Mouse (Mus musculus) liver, embryonic 11.5 days (tissue): ENCODE data around the gene Tmed6. TPM values are rescaled to one million over a fixed set of nuclear protein-coding genes. Genes with fewer than 3 reads are reported as not detected.

Experiments
- ATAC-seq: fragments of 200-750 bp; cut with Nextera tagmentation; replicated peaks from 2 replicates; pipeline ENCODE4 v1.8.0; 2017; ENCODE audit warnings: moderate number of reproducible peaks, mild to moderate bottlenecking, moderate TSS enrichment, moderate library complexity; ENCODE audit not compliant: low FRiP score
- DNase-seq: peaks from one replicate; pipeline ENCODE4 v3.0.0-alpha.2; 2017; ENCODE audit warnings: low spot score
- H3K27ac ChIP-seq: fragments of 300-500 bp; sonication (generic); 2 replicates; pipeline ENCODE4 v1.5.1; 2014; ENCODE audit warnings: mild to moderate bottlenecking, low read depth, low read length, control low read depth
- H3K27me3 ChIP-seq: fragments of 300-500 bp; sonication (generic); replicated peaks from 2 replicates; pipeline ENCODE4 v1.6.1; 2014; ENCODE audit warnings: low read length, mixed read lengths; ENCODE audit not compliant: control insufficient read depth, insufficient read depth
- H3K36me3 ChIP-seq: fragments of 300-500 bp; sonication (generic); 2 replicates; pipeline ENCODE4 v1.6.1; 2014; ENCODE audit warnings: mild to moderate bottlenecking, low read length, moderate library complexity, mixed read lengths; ENCODE audit not compliant: control insufficient read depth, insufficient read depth
- H3K4me1 ChIP-seq: fragments of 300-500 bp; sonication (generic); replicated peaks from 2 replicates; pipeline ENCODE4 v1.6.1; 2014; ENCODE audit warnings: low read length, mixed read lengths; ENCODE audit not compliant: control insufficient read depth, insufficient read depth
- H3K4me2 ChIP-seq: fragments of 300-500 bp; sonication (generic); 2 replicates; pipeline ENCODE4 v1.6.1; 2014; ENCODE audit warnings: mild to moderate bottlenecking, control low read depth, moderate library complexity
- H3K4me3 ChIP-seq: fragments of 300-500 bp; sonication (generic); 2 replicates; pipeline ENCODE4 v1.5.1; 2014; ENCODE audit warnings: low read depth, low read length, control low read depth
- H3K9ac ChIP-seq: fragments of 300-500 bp; sonication (generic); 2 replicates; pipeline ENCODE4 v1.6.1; 2014; ENCODE audit warnings: low read depth, low read length, control low read depth
- H3K9me3 ChIP-seq: fragments of 300-500 bp; sonication (generic); 2 replicates; pipeline ENCODE4 v1.6.1; 2016; ENCODE audit warnings: low read length, inconsistent platforms, mixed read lengths; ENCODE audit not compliant: control insufficient read depth
- WGBS: fragments of 180-500 bp; shearing (Covaris S2); extraction: QIAGEN DNeasy Blood & Tissue Kit; methylation state at CpG from one replicate; pipeline ENCODE4 v1.1.7; 2014; 5-methylcytosine and 5-hydroxymethylcytosine counted together
- polyA plus RNA-seq: library from polyadenylated mRNA; unstranded; fragments of >200 nt; fragmentation: Nextera tagmentation; extraction: Ambion mirVana; gene quantifications from 2 replicates; pipeline ENCODE4 v1.2.1, GENCODE M21; 2014

The Tmed6 gene
- polyA plus RNA-seq, 1 experiment from 2014 or later = 5.9 TPM

DNA sequence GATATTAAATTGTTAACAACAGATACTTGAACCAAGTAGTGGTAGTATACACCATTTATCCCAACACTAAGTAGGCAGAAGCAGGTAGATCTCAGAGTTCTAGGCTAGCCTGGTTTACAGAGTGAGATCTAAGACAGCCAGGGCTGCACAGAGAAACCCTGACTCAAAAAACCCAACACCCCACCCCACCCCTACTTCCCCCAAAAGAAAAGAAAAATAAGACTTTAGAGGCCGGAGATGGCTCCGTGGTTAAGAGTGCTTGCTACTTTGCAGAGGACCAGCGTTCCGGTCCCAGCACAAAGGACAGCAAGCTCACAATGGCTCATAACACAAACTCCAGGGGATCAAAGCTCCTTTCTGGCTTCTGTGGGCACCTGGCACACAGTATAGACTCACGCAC lies 20.6 kb upstream of the Tmed6 start:
- no peak for DNase-seq
- ATAC-seq = no peak
- H3K4me1 ChIP-seq = no peaks in the 10 kb centered on the region
- no peak overlapping the region for H3K4me2 ChIP-seq
- no peak overlapping the region for H3K27ac ChIP-seq
- WGBS = 98% methylated on average over 5 of the region's 5 CpGs
- peaks cover 42% of the 10 kb centered on the region for H3K36me3 ChIP-seq
- H3K4me3 ChIP-seq = no peak overlapping the region
- H3K9me3 ChIP-seq = no peaks in the 10 kb centered on the region
- H3K9ac ChIP-seq = no peak overlapping the region
- no peaks in the 10 kb centered on the region for H3K27me3 ChIP-seq

DNA sequence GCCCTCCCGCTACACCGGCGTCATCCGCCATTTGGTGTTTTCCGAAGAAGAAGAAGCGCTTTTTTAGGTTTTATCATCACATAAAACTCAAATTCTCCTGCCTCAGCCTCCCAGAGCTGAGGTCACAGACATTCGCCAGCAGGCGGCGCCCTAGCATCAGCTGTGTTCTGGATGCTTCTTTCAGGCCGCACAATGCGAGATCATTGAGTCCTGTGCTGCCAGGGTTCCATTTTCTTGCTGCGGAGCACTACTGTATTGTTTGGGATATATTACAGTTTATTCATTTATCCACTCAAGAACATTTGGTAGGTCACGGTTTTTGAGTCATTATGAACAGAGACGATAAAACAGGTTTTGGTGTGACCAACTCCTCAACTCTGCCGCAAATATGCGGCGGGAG lies 19.9 kb upstream of the Tmed6 start:
- Histone ChIP-seq H3K4me2 (no peak overlapping the region), H3K4me1 (no peaks in the 10 kb centered on the region), H3K9ac (no peak overlapping the region), H3K36me3 (peaks cover 42% of the 10 kb centered on the region), H3K4me3 (no peak overlapping the region), H3K9me3 (no peaks in the 10 kb centered on the region), H3K27ac (no peak overlapping the region), H3K27me3 (no peaks in the 10 kb centered on the region)
- no peak for ATAC-seq
- DNase-seq = no peak
- WGBS = 93% methylated on average over 17 of the region's 17 CpGs

DNA sequence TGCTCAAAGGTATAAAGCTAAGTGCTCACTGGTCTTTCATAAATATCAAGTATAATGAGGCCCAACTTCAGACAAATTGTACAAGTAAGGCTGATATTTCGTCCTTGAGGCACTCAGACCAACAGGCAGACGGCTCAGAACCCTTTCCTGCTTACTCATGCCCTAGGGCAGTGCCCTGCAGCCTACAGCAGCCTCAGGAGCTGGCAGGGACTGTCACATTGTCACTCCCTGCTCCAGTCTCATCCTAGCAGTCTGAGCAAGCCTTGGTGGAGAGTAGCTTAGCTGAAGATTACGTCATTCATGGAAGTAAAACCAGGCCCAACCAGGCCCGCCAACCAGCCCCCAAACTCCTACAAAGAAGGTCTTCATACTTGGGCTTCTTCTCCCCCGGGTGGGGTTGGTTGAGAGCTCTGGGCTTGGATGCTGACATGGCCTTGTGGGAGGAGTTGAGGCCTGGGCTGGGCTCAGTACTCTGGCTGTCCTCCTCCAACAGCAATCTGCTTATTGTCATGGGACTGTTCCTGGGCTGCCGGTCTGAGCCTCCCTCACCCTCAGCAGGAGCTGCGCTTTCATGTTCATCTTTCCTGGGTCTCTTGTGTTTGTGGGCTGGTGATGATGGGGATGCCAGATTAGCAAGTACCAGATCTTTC lies 10.9 kb upstream of the Tmed6 start:
- Histone ChIP-seq H3K9ac (no peak overlapping the region), H3K4me1 (no peaks in the 10 kb centered on the region), H3K36me3 (peaks cover 32% of the 10 kb centered on the region), H3K4me2 (no peak overlapping the region), H3K9me3 (no peaks in the 10 kb centered on the region), H3K27ac (no peak overlapping the region), H3K4me3 (no peak overlapping the region), H3K27me3 (no peaks in the 10 kb centered on the region)
- DNase-seq = no peak
- 80% methylated on average over 7 of the region's 7 CpGs for WGBS
- no peak for ATAC-seq

DNA sequence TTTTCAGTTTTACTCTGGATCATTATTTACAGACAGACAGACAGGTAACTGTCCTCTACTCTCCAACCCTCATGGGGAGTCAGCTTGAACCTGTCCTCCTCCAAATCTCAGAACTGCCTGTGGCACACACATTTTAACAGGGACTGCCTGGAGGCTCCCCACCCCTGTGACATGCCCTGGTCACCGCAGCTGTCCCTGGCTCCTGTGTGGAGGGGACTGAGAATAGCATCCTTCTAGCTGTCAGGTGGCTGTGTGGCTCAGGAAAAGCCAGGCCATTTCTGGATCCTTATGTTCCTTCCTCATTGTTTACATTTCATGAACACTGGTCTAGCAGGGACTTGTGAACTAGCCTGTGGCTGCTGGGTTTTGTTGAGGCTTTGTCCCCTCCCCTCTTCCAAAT lies 8.7 kb upstream of the Tmed6 start:
- DNase-seq (no peak), ATAC-seq (no peak)
- H3K9ac ChIP-seq = no peak overlapping the region
- 75% methylated on average over 1 of the region's 1 CpGs for WGBS
- no peak overlapping the region for H3K27ac ChIP-seq
- no peak overlapping the region for H3K4me2 ChIP-seq
- H3K4me3 ChIP-seq = no peak overlapping the region
- H3K9me3 ChIP-seq = no peaks in the 10 kb centered on the region
- peaks cover 25% of the 10 kb centered on the region for H3K36me3 ChIP-seq
- H3K4me1 ChIP-seq = no peaks in the 10 kb centered on the region
- no peaks in the 10 kb centered on the region for H3K27me3 ChIP-seq

DNA sequence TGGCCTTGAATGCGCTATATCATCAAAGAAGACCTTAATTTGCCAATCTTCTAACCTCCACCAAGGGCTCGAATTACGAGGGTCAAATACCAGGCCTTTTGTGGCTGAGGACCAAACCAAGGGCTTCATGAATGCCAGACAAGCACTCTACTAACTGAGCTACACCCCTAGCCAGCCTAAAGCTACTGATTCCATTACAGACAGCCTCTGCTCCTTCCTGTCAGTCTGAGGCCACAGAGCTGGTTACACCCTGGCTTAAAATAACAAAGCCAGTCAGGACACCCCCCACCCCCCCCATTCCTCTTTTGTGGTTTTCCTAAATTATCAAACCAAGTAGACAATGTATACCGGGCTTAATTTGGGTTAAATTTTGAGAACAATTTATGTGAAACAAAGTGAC lies 8.3 kb upstream of the Tmed6 start:
- WGBS = 78% methylated on average over 4 of the region's 4 CpGs
- Histone ChIP-seq H3K27ac (no peak overlapping the region), H3K9me3 (no peaks in the 10 kb centered on the region), H3K4me3 (no peak overlapping the region), H3K9ac (no peak overlapping the region), H3K36me3 (peaks cover 25% of the 10 kb centered on the region), H3K4me2 (no peak overlapping the region), H3K4me1 (no peaks in the 10 kb centered on the region), H3K27me3 (no peaks in the 10 kb centered on the region)
- no peak for ATAC-seq
- DNase-seq = no peak

DNA sequence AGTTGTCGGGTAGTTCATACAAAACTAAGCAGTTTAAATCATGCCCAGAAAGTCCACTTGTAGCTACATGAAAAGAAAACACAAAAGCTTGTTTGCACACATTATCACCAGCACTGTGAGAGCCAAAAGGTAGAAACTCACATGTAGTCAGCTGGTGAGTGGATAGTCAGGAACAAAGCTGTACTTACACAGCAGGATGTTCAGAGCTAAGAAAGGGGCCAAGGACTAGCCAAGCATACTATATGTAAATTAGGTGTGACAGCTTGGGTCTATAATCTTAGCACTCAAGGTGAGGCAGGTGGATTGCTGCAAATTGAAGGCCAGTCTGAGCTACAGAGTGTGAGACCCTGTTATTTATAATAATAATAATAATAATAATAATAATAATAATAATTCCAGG lies 2.8 kb downstream of the Tmed6 start:
- DNase-seq (no peak), ATAC-seq (no peak)
- Histone ChIP-seq H3K4me1 (peaks cover under 1% of the 10 kb centered on the region), H3K9me3 (no peaks in the 10 kb centered on the region), H3K27me3 (no peaks in the 10 kb centered on the region), H3K27ac (no peak overlapping the region), H3K9ac (no peak overlapping the region), H3K4me3 (no peak overlapping the region), H3K36me3 (peaks cover 9% of the 10 kb centered on the region; the same call in 1 of the 2 replicates), H3K4me2 (no peak overlapping the region)
- WGBS = 86% methylated on average over 1 of the region's 1 CpGs

DNA sequence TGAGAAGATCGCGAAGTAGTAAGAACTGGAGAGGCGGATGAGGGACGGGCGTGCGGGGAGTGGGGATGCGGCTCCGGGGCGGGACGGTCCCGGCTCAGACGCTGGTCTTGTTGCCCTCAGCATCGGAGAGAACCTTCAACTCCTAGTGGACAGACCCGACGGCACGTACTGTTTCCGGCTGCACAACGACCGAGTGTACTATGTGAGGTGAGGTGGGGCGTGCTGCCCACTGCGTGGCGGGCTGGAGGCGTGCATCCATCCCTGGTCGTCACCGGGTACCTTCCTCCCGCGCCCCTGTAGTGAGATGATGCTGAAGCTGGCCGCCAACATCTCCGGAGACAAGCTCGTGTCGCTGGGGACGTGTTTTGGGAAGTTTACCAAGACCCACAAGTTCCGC lies 8.5 kb downstream of the Tmed6 start:
- WGBS = under 1% methylated on average over 33 of the region's 33 CpGs
- Histone ChIP-seq H3K27me3 (no peaks in the 10 kb centered on the region), H3K4me2 (peak overlapping the region; percentile 72), H3K9me3 (no peaks in the 10 kb centered on the region), H3K27ac (peak overlapping the region; percentile 46), H3K36me3 (peaks cover 35% of the 10 kb centered on the region), H3K4me3 (peak overlapping the region; percentile 98), H3K4me1 (peaks cover 11% of the 10 kb centered on the region), H3K9ac (peak overlapping the region; percentile 93)
- no peak for DNase-seq
- ATAC-seq = peak; percentile 56

DNA sequence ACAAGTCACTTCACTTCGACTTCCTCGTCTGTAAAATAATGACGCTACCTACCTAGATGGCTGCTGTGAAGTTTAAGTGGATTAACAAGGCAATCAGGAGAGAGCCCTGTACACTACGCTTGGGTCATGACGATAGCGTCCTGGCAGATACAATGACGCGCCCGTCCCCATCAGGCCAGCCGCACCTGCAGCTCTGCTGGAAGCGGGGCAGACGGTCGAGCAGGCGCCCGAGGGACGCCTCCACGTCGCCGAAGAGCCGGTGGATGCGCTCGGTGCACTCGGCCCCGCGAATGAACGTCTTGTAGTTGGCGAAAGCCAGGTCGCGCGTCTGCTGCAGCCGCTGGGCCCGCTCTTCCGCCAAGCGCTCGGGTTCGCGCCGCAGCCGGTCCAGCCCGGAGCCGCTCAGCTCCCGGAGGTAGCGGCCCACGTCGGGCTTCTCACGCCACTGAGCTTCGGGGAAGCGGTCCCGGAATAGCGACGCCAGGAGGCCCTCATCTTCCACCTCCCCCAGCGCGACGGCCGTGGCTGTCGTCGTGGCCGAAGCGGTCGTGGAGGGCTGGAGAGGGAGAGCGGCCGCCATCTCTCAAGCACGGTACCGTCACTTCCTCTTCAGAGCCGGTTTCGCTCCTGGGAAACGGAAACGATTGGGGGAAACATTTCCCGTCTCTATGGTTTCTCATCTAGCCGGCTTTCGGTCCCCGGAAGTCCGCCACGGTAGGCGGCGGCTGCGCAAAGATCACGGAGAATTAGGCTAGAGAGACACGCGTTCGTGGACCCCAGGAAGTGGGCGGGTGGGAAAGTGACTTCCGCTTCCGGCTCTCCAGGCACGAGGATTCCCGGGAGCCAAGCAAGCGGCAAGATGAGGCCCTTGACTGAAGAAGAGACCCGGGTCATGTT lies 9.1 kb downstream of the Tmed6 start, which contains the start of the genes Cog8 and Nip7:
Gene Cog8, minus strand, starts transcription at position 614 of the 897 bp plus-strand sequence.
Gene Nip7, plus strand, starts transcription at position 802 of the 897 bp plus-strand sequence.
- Histone ChIP-seq H3K4me3 (peak within 1 kb of the TSS; percentile 98), H3K4me1 (peaks cover 11% of the 10 kb centered on the region), H3K27me3 (no peaks in the 10 kb centered on the region), H3K9me3 (no peaks in the 10 kb centered on the region), H3K27ac (peak within 1 kb of the TSS; percentile 69), H3K4me2 (peak within 1 kb of the TSS; percentile 92), H3K9ac (peak within 1 kb of the TSS; percentile 93), H3K36me3 (peaks cover 38% of the 10 kb centered on the region)
- ATAC-seq (peak; percentile 91), DNase-seq (peak; percentile 93)
- under 1% methylated on average over 88 of the region's 88 CpGs for WGBS
